Mouse (Mus musculus) neural tube, embryonic 12.5 days (tissue): ENCODE measurements around the gene Gm1043. TPM values are rescaled to one million over a fixed set of nuclear protein-coding genes. Genes with fewer than 3 reads are reported as not detected.

ENCODE experiments used
- ATAC-seq: fragments of 200-750 bp; cut with Nextera tagmentation; 2 replicates; pipeline ENCODE4 v1.8.0; 2017; ENCODE audit warnings: low read depth, mild to moderate bottlenecking, moderate TSS enrichment, moderate library complexity; ENCODE audit not compliant: low FRiP score
- H3K27ac ChIP-seq: fragments of 300-500 bp; sonication (generic); 2 replicates; pipeline ENCODE4 v1.5.1; 2016
- H3K27me3 ChIP-seq: fragments of 300-500 bp; sonication (generic); replicated peaks from 2 replicates; pipeline ENCODE4 v1.6.1; 2016; ENCODE audit warnings: mild to moderate bottlenecking
- H3K36me3 ChIP-seq: fragments of 300-500 bp; sonication (generic); 2 replicates; pipeline ENCODE4 v1.6.1; 2016; ENCODE audit warnings: mild to moderate bottlenecking
- H3K4me1 ChIP-seq: fragments of 300-500 bp; sonication (generic); 2 replicates; pipeline ENCODE4 v1.6.1; 2016
- H3K4me2 ChIP-seq: fragments of 300-500 bp; sonication (generic); replicated peaks from 2 replicates; pipeline ENCODE4 v1.6.1; 2016; ENCODE audit warnings: mild to moderate bottlenecking
- H3K4me3 ChIP-seq: fragments of 300-500 bp; sonication (generic); 2 replicates; pipeline ENCODE4 v1.5.1; 2016
- H3K9ac ChIP-seq: fragments of 300-500 bp; sonication (generic); 2 replicates; pipeline ENCODE4 v1.6.1; 2016; ENCODE audit warnings: mild to moderate bottlenecking
- H3K9me3 ChIP-seq: fragments of 300-500 bp; sonication (generic); 2 replicates; pipeline ENCODE4 v1.6.1; 2016; ENCODE audit warnings: mild to moderate bottlenecking
- WGBS: fragments of 180-500 bp; shearing (Covaris S2); methylation state at CpG from one replicate; pipeline ENCODE4 v1.1.7; 2016; 5-methylcytosine and 5-hydroxymethylcytosine counted together
- polyA plus RNA-seq: library from polyadenylated mRNA; unstranded; fragments of >200 nt; fragmentation: Nextera tagmentation; extraction: Ambion mirVana; gene quantifications from 2 replicates; pipeline ENCODE4 v1.2.1, GENCODE M21; 2016

Gene Gm1043
- polyA plus RNA-seq, 1 experiment from 2014 or later: 0.55 TPM

DNA sequence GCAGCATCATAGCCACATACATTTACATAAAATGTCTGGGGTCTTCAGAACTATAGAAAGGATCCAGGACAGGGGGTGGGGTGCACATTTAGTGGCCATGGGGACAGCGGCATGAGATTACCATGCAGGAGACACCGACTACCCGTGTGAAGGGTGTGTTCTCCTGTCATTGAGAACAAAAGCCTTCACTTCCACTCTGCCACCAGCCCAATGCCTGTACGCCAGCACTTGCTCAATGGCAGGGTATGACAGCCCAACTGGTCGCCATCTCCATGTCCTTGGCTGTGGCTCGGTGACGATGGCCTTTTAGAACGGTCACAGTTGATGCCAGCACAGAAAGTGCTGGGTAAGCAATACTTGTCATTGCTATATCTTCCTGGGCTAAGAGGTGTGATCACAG lies 111.0 kb downstream of the Gm1043 start:
- no peak overlapping the region; the same call in 1 of the 2 replicates for H3K27ac ChIP-seq

GRCm38 (mm10) chr5:37196666-37197250 lies 111.6 kb downstream of the Gm1043 start:
- 34% methylated on average over 10 of the region's 10 CpGs for WGBS
- Histone ChIP-seq H3K36me3 (no peaks in the 10 kb centered on the region), H3K9me3 (no peaks in the 10 kb centered on the region), H3K4me3 (no peak overlapping the region), H3K4me1 (peaks cover 36% of the 10 kb centered on the region), H3K27me3 (no peaks in the 10 kb centered on the region), H3K9ac (no peak overlapping the region), H3K4me2 (peak overlapping the region; percentile 12), H3K27ac (peak overlapping the region; percentile 15; the same call in 1 of the 2 replicates)
- 0 out of 2 replicates have a peak, but pooled peaks have one; percentile 14 for ATAC-seq

More for the DNA sequence above, 111.0 kb downstream of the Gm1043 start:
- Histone ChIP-seq H3K36me3 (no peaks in the 10 kb centered on the region), H3K9ac (no peak overlapping the region), H3K9me3 (no peaks in the 10 kb centered on the region), H3K4me1 (peaks cover 36% of the 10 kb centered on the region), H3K4me3 (no peak overlapping the region), H3K27me3 (no peaks in the 10 kb centered on the region), H3K4me2 (peak overlapping the region; percentile 12)
- 80% methylated on average over 8 of the region's 8 CpGs for WGBS
- ATAC-seq: no peak

DNA sequence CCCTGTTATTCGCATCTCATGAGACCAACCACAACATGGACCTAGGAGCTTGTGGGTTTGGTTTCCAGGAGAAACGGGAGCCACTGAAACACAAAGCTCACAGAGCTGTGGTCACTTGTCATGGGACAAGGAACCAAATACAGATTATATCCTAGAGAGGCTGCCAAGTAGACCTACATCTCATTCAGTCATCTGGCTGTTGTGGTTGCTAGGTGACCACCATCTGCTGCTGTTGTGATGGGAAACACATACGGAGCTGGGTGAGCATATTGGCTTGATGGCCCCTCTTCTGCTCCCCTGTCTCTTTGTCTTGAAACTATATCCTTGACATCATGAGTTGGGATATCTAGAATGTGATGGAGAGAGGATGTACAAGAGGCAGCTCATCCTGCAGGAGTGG lies 112.3 kb downstream of the Gm1043 start:
- no peak for ATAC-seq
- H3K27me3 ChIP-seq: no peaks in the 10 kb centered on the region
- H3K4me2 ChIP-seq: no peak overlapping the region
- 68% methylated on average over 3 of the region's 3 CpGs for WGBS
- 0 out of 2 replicates have a peak overlapping the region, but pooled peaks have one; percentile 43 for H3K27ac ChIP-seq
- no peak overlapping the region for H3K4me3 ChIP-seq
- H3K9me3 ChIP-seq: no peaks in the 10 kb centered on the region
- peaks cover 41% of the 10 kb centered on the region for H3K4me1 ChIP-seq
- no peaks in the 10 kb centered on the region for H3K36me3 ChIP-seq
- no peak overlapping the region for H3K9ac ChIP-seq

DNA sequence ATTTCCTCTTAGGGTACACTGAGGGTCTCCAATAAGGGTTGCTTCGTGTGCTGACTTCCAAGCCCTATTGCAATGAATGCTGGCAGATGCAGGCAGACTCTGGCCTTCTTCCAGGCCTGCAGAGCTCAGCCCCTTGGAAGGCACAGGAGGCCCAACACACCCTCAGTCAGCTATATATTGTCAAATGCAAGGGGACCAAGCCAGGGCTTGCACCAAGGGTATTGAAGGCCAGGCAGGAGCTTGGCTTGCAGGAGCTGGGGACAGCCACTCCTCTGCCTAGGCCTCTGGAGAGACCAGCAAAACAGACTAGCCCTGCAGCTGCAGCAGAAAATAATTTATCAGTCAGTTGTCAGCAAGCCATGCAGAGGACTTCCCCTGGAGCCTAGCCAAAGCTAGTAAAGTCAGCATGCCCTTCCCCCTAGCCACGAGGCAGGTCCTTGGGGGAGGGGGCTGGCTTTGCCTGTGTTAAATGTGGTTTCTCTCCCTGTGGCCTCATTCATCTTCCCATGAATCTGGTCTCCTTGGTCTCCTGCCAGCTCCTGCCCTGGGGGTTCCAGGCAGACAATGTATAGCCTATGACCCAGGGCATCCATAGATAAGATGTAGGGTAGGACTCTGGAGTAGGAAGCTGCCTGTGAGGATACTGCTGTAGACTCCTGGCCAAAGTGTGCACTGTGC lies 113.0 kb downstream of the Gm1043 start:
- Histone ChIP-seq H3K9ac (no peak overlapping the region), H3K36me3 (no peaks in the 10 kb centered on the region), H3K9me3 (no peaks in the 10 kb centered on the region), H3K4me2 (0 out of 2 replicates have a peak overlapping the region, but pooled peaks have one; percentile 14), H3K4me1 (peaks cover 42% of the 10 kb centered on the region), H3K4me3 (no peak overlapping the region), H3K27me3 (no peaks in the 10 kb centered on the region), H3K27ac (peak overlapping the region; percentile 43)
- ATAC-seq: peak; percentile 82
- WGBS: 36% methylated on average over 2 of the region's 2 CpGs

GRCm38 (mm10) chr5:37202285-37202684 lies 117.1 kb downstream of the Gm1043 start:
- Histone ChIP-seq H3K36me3 (no peaks in the 10 kb centered on the region), H3K27ac (no peak overlapping the region), H3K27me3 (no peaks in the 10 kb centered on the region), H3K4me1 (peaks cover 30% of the 10 kb centered on the region), H3K9ac (no peak overlapping the region), H3K4me2 (no peak overlapping the region), H3K9me3 (no peaks in the 10 kb centered on the region), H3K4me3 (no peak overlapping the region)
- ATAC-seq: no peak
- WGBS: 0% methylated on average over 1 of the region's 1 CpGs

DNA sequence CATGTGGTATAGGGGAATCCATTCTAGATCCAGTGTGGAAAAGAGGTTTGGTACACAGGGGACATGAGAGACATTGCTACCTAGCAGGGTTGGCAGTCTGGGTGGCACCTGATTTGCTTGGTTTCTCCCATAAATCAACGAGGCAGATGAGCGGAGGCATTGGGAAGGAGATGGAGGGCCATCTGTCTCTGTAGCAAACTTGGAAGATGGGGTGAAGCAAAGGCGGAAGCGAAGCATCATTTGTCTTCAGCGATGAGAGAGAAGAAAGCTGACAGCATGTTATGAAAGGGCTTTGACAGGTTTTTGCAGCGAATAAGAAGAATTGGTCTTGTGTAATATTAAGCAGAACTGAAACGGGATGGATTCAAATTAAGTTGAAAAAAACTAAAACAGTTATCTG lies 119.7 kb downstream of the Gm1043 start:
- ATAC-seq: no peak
- WGBS: 83% methylated on average over 7 of the region's 7 CpGs

GRCm38 (mm10) chr5:37205420-37205819 lies 120.2 kb downstream of the Gm1043 start:
- H3K4me2 ChIP-seq: no peak overlapping the region
- no peaks in the 10 kb centered on the region for H3K27me3 ChIP-seq
- H3K4me1 ChIP-seq: peaks cover 14% of the 10 kb centered on the region
- no peak overlapping the region for H3K4me3 ChIP-seq
- ATAC-seq: no peak
- no peak overlapping the region for H3K27ac ChIP-seq
- 91% methylated on average over 1 of the region's 1 CpGs for WGBS
- no peaks in the 10 kb centered on the region for H3K36me3 ChIP-seq
- no peaks in the 10 kb centered on the region for H3K9me3 ChIP-seq
- no peak overlapping the region for H3K9ac ChIP-seq

More for the DNA sequence above, 119.7 kb downstream of the Gm1043 start:
- Histone ChIP-seq H3K36me3 (no peaks in the 10 kb centered on the region), H3K9ac (no peak overlapping the region), H3K4me3 (no peak overlapping the region), H3K27ac (no peak overlapping the region), H3K4me2 (no peak overlapping the region), H3K27me3 (no peaks in the 10 kb centered on the region), H3K4me1 (peaks cover 9% of the 10 kb centered on the region), H3K9me3 (no peaks in the 10 kb centered on the region)

GRCm38 (mm10) chr5:37206364-37206763 lies 121.2 kb downstream of the Gm1043 start:
- H3K27ac ChIP-seq: no peak overlapping the region
- H3K36me3 ChIP-seq: no peaks in the 10 kb centered on the region
- H3K9ac ChIP-seq: no peak overlapping the region
- H3K9me3 ChIP-seq: no peaks in the 10 kb centered on the region
- H3K4me2 ChIP-seq: no peak overlapping the region
- no peak overlapping the region for H3K4me3 ChIP-seq
- ATAC-seq: no peak
- H3K4me1 ChIP-seq: peaks cover 14% of the 10 kb centered on the region
- 73% methylated on average over 2 of the region's 2 CpGs for WGBS
- H3K27me3 ChIP-seq: no peaks in the 10 kb centered on the region

DNA sequence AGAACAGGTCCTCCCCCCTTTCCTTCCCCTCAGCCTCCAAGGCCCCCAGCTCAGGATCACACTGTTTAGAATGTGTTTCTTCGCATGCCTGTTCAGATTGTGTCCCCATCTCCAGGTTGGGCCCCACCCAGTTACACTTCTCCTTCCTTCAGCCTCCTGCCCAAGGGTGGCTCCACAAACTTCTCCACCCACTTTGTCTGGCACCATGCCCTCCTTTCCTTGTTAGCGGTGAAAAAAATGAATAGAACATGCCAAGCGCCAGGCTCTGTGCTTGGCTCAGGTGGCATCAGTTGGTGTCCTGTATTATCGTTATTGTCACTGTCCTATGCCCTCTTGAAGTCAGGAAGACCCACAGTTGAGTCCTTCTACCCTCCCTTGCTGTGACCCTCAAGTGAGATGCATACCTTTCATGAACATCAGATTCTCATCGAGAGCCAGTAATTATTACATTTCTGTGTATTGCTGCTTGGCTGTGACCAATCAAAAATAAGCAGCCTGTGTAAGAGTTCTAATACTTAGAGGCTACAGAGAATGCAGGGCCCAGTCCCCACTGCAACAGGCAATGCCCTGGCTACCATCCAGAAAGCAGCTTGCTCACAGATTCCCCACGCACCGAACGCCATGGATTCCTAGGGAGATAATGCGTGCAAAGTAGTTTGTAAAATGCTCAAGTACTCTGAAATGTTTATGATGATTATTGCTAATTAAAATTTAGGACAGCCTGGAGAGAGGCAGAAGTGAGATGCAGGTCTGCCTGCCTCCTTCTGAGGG lies 128.0 kb downstream of the Gm1043 start:
- WGBS: 82% methylated on average over 9 of the region's 9 CpGs
- no peak overlapping the region for H3K4me3 ChIP-seq
- H3K36me3 ChIP-seq: no peaks in the 10 kb centered on the region
- H3K4me1 ChIP-seq: peaks cover 25% of the 10 kb centered on the region
- H3K27me3 ChIP-seq: no peaks in the 10 kb centered on the region
- no peaks in the 10 kb centered on the region for H3K9me3 ChIP-seq
- no peak overlapping the region for H3K9ac ChIP-seq
- no peak for ATAC-seq
- no peak overlapping the region for H3K27ac ChIP-seq
- no peak overlapping the region for H3K4me2 ChIP-seq

DNA sequence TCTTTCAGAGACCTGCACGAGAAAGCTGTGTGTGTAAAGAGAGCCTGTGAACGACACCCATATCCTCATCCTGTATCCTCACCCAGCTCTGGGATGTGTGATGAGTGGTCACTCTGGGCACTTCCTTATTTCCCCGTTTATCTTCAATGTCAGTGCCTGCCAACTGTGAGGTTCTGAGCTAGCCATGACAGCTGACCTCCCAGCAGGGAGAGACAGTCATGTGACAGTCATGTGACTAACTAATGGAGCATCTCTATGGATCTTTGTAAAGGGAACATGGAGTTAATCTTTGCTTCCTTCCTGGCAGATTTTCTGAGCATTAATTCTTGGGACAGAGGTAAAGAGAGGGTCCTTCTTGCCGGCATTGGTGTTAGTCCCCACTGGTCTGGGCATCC lies 128.5 kb downstream of the Gm1043 start:
- Histone ChIP-seq H3K4me1 (peaks cover 25% of the 10 kb centered on the region), H3K9ac (no peak overlapping the region), H3K4me3 (no peak overlapping the region), H3K27ac (no peak overlapping the region), H3K9me3 (no peaks in the 10 kb centered on the region), H3K4me2 (no peak overlapping the region), H3K36me3 (no peaks in the 10 kb centered on the region), H3K27me3 (no peaks in the 10 kb centered on the region)
- 73% methylated on average over 4 of the region's 4 CpGs for WGBS
- no peak for ATAC-seq

DNA sequence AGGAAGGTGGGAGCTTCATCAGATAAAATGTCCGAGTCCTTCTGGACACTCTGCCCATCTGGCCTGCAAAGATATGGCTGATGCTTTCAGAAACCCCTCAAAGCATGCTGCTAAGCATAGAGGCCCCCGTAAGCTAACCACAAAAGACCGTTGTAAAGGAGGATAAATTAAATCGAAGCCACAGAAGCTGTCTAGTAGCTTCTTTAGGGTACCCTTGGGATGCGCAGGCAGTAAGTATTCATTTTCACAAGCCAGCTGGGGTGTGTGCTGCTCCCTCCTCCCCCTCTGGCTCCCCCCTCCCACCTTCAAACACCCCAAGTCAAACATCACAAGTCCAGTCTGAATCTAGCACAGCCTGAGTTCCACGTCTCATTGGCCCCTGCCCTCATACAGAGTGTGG lies 129.4 kb downstream of the Gm1043 start:
- Histone ChIP-seq H3K4me1 (peaks cover 30% of the 10 kb centered on the region), H3K36me3 (no peaks in the 10 kb centered on the region), H3K4me2 (no peak overlapping the region), H3K4me3 (no peak overlapping the region), H3K27me3 (no peaks in the 10 kb centered on the region), H3K9me3 (no peaks in the 10 kb centered on the region), H3K9ac (no peak overlapping the region), H3K27ac (peak overlapping the region; percentile 59)
- ATAC-seq: peak; percentile 67
- 46% methylated on average over 6 of the region's 6 CpGs for WGBS

- H3K4me1 ChIP-seq: peaks cover 30% of the 10 kb centered on the region
- no peak overlapping the region; the same call in 1 of the 2 replicates for H3K27ac ChIP-seq
- no peaks in the 10 kb centered on the region for H3K36me3 ChIP-seq
- H3K4me2 ChIP-seq: no peak overlapping the region
- no peaks in the 10 kb centered on the region for H3K27me3 ChIP-seq
- ATAC-seq: 0 out of 2 replicates have a peak, but pooled peaks have one; percentile 7
- no peak overlapping the region for H3K9ac ChIP-seq
- no peaks in the 10 kb centered on the region for H3K9me3 ChIP-seq
- H3K4me3 ChIP-seq: no peak overlapping the region
- 68% methylated on average over 7 of the region's 7 CpGs for WGBS
Observed at GRCm38 (mm10) chr5:37215276-37215675, 130.1 kb downstream of the Gm1043 start.
